In the genomic region with DNA sequence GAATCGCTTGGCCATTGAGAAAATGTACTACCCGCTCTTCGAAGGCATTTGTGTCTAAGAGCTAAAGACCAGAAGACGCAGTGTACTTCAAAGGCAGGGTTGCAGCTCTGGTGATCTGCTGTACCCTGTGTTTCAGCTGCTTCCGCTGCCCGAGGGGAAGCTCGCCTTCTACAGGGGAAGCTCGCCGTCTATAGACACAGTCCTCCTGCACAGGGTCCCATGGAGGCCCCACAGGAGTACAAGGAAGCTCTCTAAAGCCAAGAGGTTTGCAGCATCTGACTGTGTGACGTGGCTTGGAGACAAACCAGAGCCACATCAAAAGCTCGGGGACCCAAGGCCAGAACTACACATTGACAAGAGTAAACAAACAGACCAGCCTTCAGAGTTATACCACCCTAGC, we compare ENCODE assay signal across 7 mouse cellular contexts.
DNase-seq lines count a peak whose midpoint lies in the region; ATAC-seq and TF ChIP-seq lines count a peak whose summit lies in the region.

No protein-coding gene starts in this region.

- no peaks in the 10 kb centered on the region for H3K4me1 ChIP-seq in intestine, postnatal 0 days (replicated peaks; ENCODE audit: control insufficient read depth, insufficient read depth, low read length)

- TF ChIP-seq CTCF in intestine, postnatal 0 days (IDR thresholded peaks at IDR 0.05; ENCODE audit: low read depth), result no peak

- H3K4me2 ChIP-seq in intestine, postnatal 0 days (replicated peaks; ENCODE audit: low read depth), result peak overlapping the region; percentile 46; the same call in 1 of the 2 replicates

- no peak overlapping the region for H3K9ac ChIP-seq in intestine, postnatal 0 days (ENCODE audit: low read depth, low read length)

- no peaks in the 10 kb centered on the region for H3K36me3 ChIP-seq in intestine, postnatal 0 days (ENCODE audit: control insufficient read depth, insufficient read depth)

- WGBS in intestine, postnatal 0 days, result 50% methylated on average over 11 of the region's 11 CpGs

- no peak for ATAC-seq in intestine, postnatal 0 days

- no peaks in the 10 kb centered on the region for H3K9me3 ChIP-seq in intestine, postnatal 0 days (ENCODE audit: control insufficient read depth)

- no peaks in the 10 kb centered on the region for H3K27me3 ChIP-seq in intestine, postnatal 0 days (replicated peaks; ENCODE audit: control insufficient read depth, insufficient read depth, low read length)

- peak; percentile 4 for DNase-seq in thymus, postnatal 0 days (ENCODE audit: low spot score)
- no peak for DNase-seq in thymus, postnatal 36 days
- peak; percentile 13 for DNase-seq in heart, adult 18-20 months
- peak; percentile 39 for DNase-seq in naive thymus-derived CD4-positive, alpha-beta T cell, adult 2 months (ENCODE audit: low read depth)
- no peak for DNase-seq in Muller cell, postnatal 12 days (ENCODE audit: inconsistent ontology term)
- DNase-seq in right cerebral cortex, adult 18-20 months, result no peak

- H3K27ac ChIP-seq in intestine, postnatal 0 days (ENCODE audit: low read depth, low read length), result no peak overlapping the region

- no peak overlapping the region for H3K4me3 ChIP-seq in intestine, postnatal 0 days (ENCODE audit: low read depth, low read length)

Comparison
In these comparisons a context has a peak if more than half of its experiments do, and no peak if none do; other contexts are left out.
1. DNase-seq: peak in thymus, postnatal 0 days (single experiment), heart, adult 18-20 months (2 of 2) and naive thymus-derived CD4-positive, alpha-beta T cell, adult 2 months (single experiment); none in thymus, postnatal 36 days (0 of 2), Muller cell, postnatal 12 days (single experiment) and right cerebral cortex, adult 18-20 months (single experiment).